8 mouse cellular contexts compared by ENCODE assay signal in the genomic region with DNA sequence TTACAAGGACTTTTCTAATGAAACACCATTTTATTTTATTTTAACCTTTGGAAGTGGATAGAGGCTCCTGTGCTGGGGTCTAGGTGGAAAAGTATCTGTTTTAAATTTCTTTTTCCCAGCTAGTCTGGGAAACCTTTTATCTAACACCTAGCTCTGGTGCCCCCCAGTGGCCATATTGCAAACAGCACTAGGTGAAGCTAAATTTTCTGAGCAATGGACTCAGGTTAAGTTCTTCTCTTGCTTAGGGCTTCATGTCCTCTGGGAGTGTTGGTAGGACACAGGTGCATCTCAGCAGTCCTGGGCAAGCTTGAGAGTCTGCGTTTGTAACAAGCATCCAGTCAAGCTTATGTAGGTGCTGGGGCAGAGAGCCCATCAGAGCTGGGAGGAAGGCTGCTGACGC. TPM values are rescaled to one million over a fixed set of nuclear protein-coding genes. Genes with fewer than 3 reads are reported as not detected.
DNase-seq lines count a peak whose midpoint lies in the region; ATAC-seq and TF ChIP-seq lines count a peak whose summit lies in the region.

No protein-coding gene starts in this region.

- H3K27me3 ChIP-seq in intestine, embryonic 14.5 days (replicated peaks; ENCODE audit: control insufficient read depth, insufficient read depth, low read length) = no peaks in the 10 kb centered on the region
- H3K27me3 ChIP-seq in intestine, embryonic 15.5 days (replicated peaks) = no peaks in the 10 kb centered on the region
- H3K27me3 ChIP-seq in kidney, postnatal 0 days (ENCODE audit: insufficient read depth, low read length) = no peaks in the 10 kb centered on the region
- no peaks in the 10 kb centered on the region for H3K27me3 ChIP-seq in liver, embryonic 11.5 days (replicated peaks; ENCODE audit: control insufficient read depth, insufficient read depth, low read length)

- H3K4me2 ChIP-seq in intestine, embryonic 14.5 days (ENCODE audit: low read length) = no peak overlapping the region
- no peak overlapping the region for H3K4me2 ChIP-seq in intestine, embryonic 15.5 days (replicated peaks)
- H3K4me2 ChIP-seq in kidney, postnatal 0 days (ENCODE audit: low read length) = no peak overlapping the region
- no peak overlapping the region for H3K4me2 ChIP-seq in liver, embryonic 11.5 days

- peak; percentile 93 for DNase-seq in intestine, embryonic 14.5 days (ENCODE audit: low spot score)
- peak; percentile 63 for DNase-seq in adrenal gland, adult 2 months
- peak; percentile 48 for DNase-seq in embryo, embryonic 9.5 days (ENCODE audit: extremely low spot score)
- DNase-seq in kidney, postnatal 0 days (ENCODE audit: low spot score) = peak; percentile 64
- DNase-seq in liver, embryonic 11.5 days (ENCODE audit: low spot score) = peak; percentile 41
- peak; percentile 75 to 85 for DNase-seq in right cerebral cortex, postnatal 10 days (ENCODE audit: low spot score in 2 of 2)
- peak; percentile 75 for DNase-seq in urinary bladder, postnatal 25 days (ENCODE audit: low spot score)

- WGBS in intestine, embryonic 14.5 days = 54% methylated on average over 2 of the region's 2 CpGs
- 54% methylated on average over 2 of the region's 2 CpGs for whole genome bisulfite sequencing in intestine, embryonic 15.5 days
- 50% methylated on average over 2 of the region's 2 CpGs for WGBS in kidney, postnatal 0 days
- 50% methylated on average over 2 of the region's 2 CpGs for WGBS in liver, embryonic 11.5 days

- H3K9me3 ChIP-seq in intestine, embryonic 14.5 days (ENCODE audit: control insufficient read depth, low read length) = no peaks in the 10 kb centered on the region
- no peaks in the 10 kb centered on the region for H3K9me3 ChIP-seq in intestine, embryonic 15.5 days
- no peaks in the 10 kb centered on the region for H3K9me3 ChIP-seq in kidney, postnatal 0 days (replicated peaks; ENCODE audit: low read length)
- H3K9me3 ChIP-seq in liver, embryonic 11.5 days (ENCODE audit: control insufficient read depth, low read length) = no peaks in the 10 kb centered on the region

- no peaks in the 10 kb centered on the region for H3K4me1 ChIP-seq in intestine, embryonic 14.5 days (replicated peaks; ENCODE audit: control insufficient read depth, insufficient read depth, low read length)
- H3K4me1 ChIP-seq in intestine, embryonic 15.5 days (replicated peaks) = no peaks in the 10 kb centered on the region
- no peaks in the 10 kb centered on the region for H3K4me1 ChIP-seq in kidney, postnatal 0 days (replicated peaks; ENCODE audit: insufficient read depth, low read length)
- H3K4me1 ChIP-seq in liver, embryonic 11.5 days (replicated peaks; ENCODE audit: control insufficient read depth, insufficient read depth, low read length) = no peaks in the 10 kb centered on the region

- H3K36me3 ChIP-seq in intestine, embryonic 14.5 days (ENCODE audit: control insufficient read depth, insufficient read depth, low read length) = no peaks in the 10 kb centered on the region
- H3K36me3 ChIP-seq in intestine, embryonic 15.5 days = no peaks in the 10 kb centered on the region
- H3K36me3 ChIP-seq in kidney, postnatal 0 days (ENCODE audit: insufficient read depth, low read length) = no peaks in the 10 kb centered on the region
- H3K36me3 ChIP-seq in liver, embryonic 11.5 days (ENCODE audit: control insufficient read depth, insufficient read depth, low read length) = no peaks in the 10 kb centered on the region

- H3K27ac ChIP-seq in intestine, embryonic 14.5 days (ENCODE audit: low read depth) = no peak overlapping the region
- H3K27ac ChIP-seq in intestine, embryonic 15.5 days = no peak overlapping the region
- no peak overlapping the region for H3K27ac ChIP-seq in kidney, postnatal 0 days
- H3K27ac ChIP-seq in liver, embryonic 11.5 days (ENCODE audit: low read depth, low read length) = no peak overlapping the region

- H3K4me3 ChIP-seq in intestine, embryonic 14.5 days (ENCODE audit: low read depth, low read length) = no peak overlapping the region
- no peak overlapping the region for H3K4me3 ChIP-seq in intestine, embryonic 15.5 days (replicated peaks)
- H3K4me3 ChIP-seq in kidney, postnatal 0 days (replicated peaks; ENCODE audit: low read depth, low read length) = no peak overlapping the region
- H3K4me3 ChIP-seq in liver, embryonic 11.5 days (ENCODE audit: low read depth, low read length) = no peak overlapping the region

- ATAC-seq in intestine, embryonic 14.5 days (replicated peaks; ENCODE audit: low FRiP score, low TSS enrichment, low read depth) = no peak
- ATAC-seq in intestine, embryonic 15.5 days = no peak
- ATAC-seq in kidney, postnatal 0 days (replicated peaks; ENCODE audit: low FRiP score, low read depth) = no peak
- no peak for ATAC-seq in liver, embryonic 11.5 days (replicated peaks; ENCODE audit: low FRiP score)

- TF ChIP-seq CTCF in kidney, postnatal 0 days (IDR thresholded peaks at IDR 0.05; ENCODE audit: low read depth) = peak; percentile 87

- H3K9ac ChIP-seq in intestine, embryonic 14.5 days (ENCODE audit: low read length) = no peak overlapping the region
- H3K9ac ChIP-seq in intestine, embryonic 15.5 days = no peak overlapping the region
- no peak overlapping the region for H3K9ac ChIP-seq in kidney, postnatal 0 days (ENCODE audit: low read depth, low read length)
- no peak overlapping the region for H3K9ac ChIP-seq in liver, embryonic 11.5 days (ENCODE audit: low read depth, low read length)

RNA-seq across cellular contexts. Expression of a gene that starts 13.0 kb away (rescaled TPM):
- 13.3 and 13.6 TPM in 2 replicates for polyA plus RNA-seq in intestine, embryonic 14.5 days (2014; fragmentation: Nextera tagmentation; extraction: Ambion mirVana)
- polyA plus RNA-seq in intestine, embryonic 15.5 days (2015; fragmentation: Nextera tagmentation; extraction: Ambion mirVana) = 12.1 and 14.6 TPM in 2 replicates
- 100 to 1,000 TPM in 1 of 2 experiments, 10 to 100 TPM in 1; 32.6 to 122 TPM for total RNA-seq in adrenal gland, adult 2 months (2021)
- polyA plus RNA-seq in adrenal gland, adult 2 months (2012; rRNA removed) = 39.2 and 91.2 TPM in 2 replicates
- 14.2 and 14.8 TPM in 2 replicates for polyA plus RNA-seq in kidney, postnatal 0 days (2015; fragmentation: Nextera tagmentation; extraction: Ambion mirVana)
- 3.4 and 3.8 TPM in 2 replicates for polyA plus RNA-seq in liver, embryonic 11.5 days (2014; fragmentation: Nextera tagmentation; extraction: Ambion mirVana)

Comparison
In these comparisons a context has a peak if more than half of its experiments do, and no peak if none do; other contexts are left out.
1. DNase-seq: peak in every context shown above with its lines; median percentile 93 in intestine, embryonic 14.5 days; 80 in right cerebral cortex, postnatal 10 days; 75 in urinary bladder, postnatal 25 days; 64 in kidney, postnatal 0 days; 63 in adrenal gland, adult 2 months; 48 in embryo, embryonic 9.5 days; 41 in liver, embryonic 11.5 days.